Mouse (Mus musculus) heart, embryonic 14.5 days (tissue): ENCODE data around the gene Efna5. TPM values are rescaled to one million over a fixed set of nuclear protein-coding genes. Genes with fewer than 3 reads are reported as not detected.

Experiments
- ATAC-seq: fragments of 200-750 bp; cut with Nextera tagmentation; 2 replicates; pipeline ENCODE4 v1.8.0; 2017; ENCODE audit warnings: low read depth, moderate TSS enrichment; ENCODE audit not compliant: insufficient number of reproducible peaks, insufficient read depth, low FRiP score
- H3K27ac ChIP-seq, 2 experiments: fragments of 200-500 bp in 1 of 2; fragments of 300-500 bp in 1 of 2; sonication (generic) in 1 of 2; replicated peaks in 1 of 2; 2 replicates each; pipeline ENCODE4 v1.5.1; 2012 to 2014; ENCODE audit warnings: low read depth in 2 of 2, low read length in 2 of 2, control low read depth in 1 of 2, mild to moderate bottlenecking in 1 of 2, mixed read lengths in 1 of 2; ENCODE audit not compliant: control insufficient read depth in 1 of 2, insufficient read depth in 1 of 2
- H3K27me3 ChIP-seq: fragments of 300-500 bp; sonication (generic); 2 replicates; pipeline ENCODE4 v1.6.1; 2014; ENCODE audit warnings: mild to moderate bottlenecking, low read length, control low read depth; ENCODE audit not compliant: control insufficient read depth, insufficient read depth
- H3K36me3 ChIP-seq: fragments of 300-500 bp; sonication (generic); 2 replicates; pipeline ENCODE4 v1.6.1; 2014; ENCODE audit warnings: mild to moderate bottlenecking, control low read depth, low read length, mixed read lengths; ENCODE audit not compliant: control insufficient read depth, insufficient read depth
- H3K4me1 ChIP-seq, 2 experiments: fragments of 200-500 bp in 1 of 2; fragments of 300-500 bp in 1 of 2; sonication (generic) in 1 of 2; 2 replicates each; pipeline ENCODE4 v1.6.1; 2012 to 2014; ENCODE audit warnings: low read length in 2 of 2, control low read depth in 1 of 2, mixed read lengths in 1 of 2; ENCODE audit not compliant: control insufficient read depth in 2 of 2, insufficient read depth in 2 of 2
- H3K4me2 ChIP-seq: fragments of 300-500 bp; sonication (generic); 2 replicates; pipeline ENCODE4 v1.6.1; 2014; ENCODE audit warnings: mild to moderate bottlenecking, low read length
- H3K4me3 ChIP-seq, 2 experiments: fragments of 200-500 bp in 1 of 2; fragments of 300-500 bp in 1 of 2; sonication (generic) in 1 of 2; 2 replicates each; pipeline ENCODE4 v1.5.1; 2012 to 2014; ENCODE audit warnings: low read length in 2 of 2, mild to moderate bottlenecking in 2 of 2, control low read depth in 1 of 2, low read depth in 1 of 2, moderate library complexity in 1 of 2; ENCODE audit not compliant: control insufficient read depth in 1 of 2, insufficient read depth in 1 of 2
- H3K9ac ChIP-seq: fragments of 300-500 bp; sonication (generic); 2 replicates; pipeline ENCODE4 v1.6.1; 2014; ENCODE audit warnings: mild to moderate bottlenecking, low read length
- H3K9me3 ChIP-seq: fragments of 300-500 bp; sonication (generic); 2 replicates; pipeline ENCODE4 v1.6.1; 2016; ENCODE audit warnings: low read length, control low read depth; ENCODE audit not compliant: control insufficient read depth
- WGBS: fragments of 180-500 bp; shearing (Covaris S2); extraction: QIAGEN DNeasy Blood & Tissue Kit; methylation state at CpG from one replicate; pipeline ENCODE4 v1.1.7; 2014; 5-methylcytosine and 5-hydroxymethylcytosine counted together
- polyA plus RNA-seq: library from polyadenylated mRNA; unstranded; fragments of >200 nt; fragmentation: Nextera tagmentation; extraction: Ambion mirVana; gene quantifications from 2 replicates; pipeline ENCODE4 v1.2.1, GENCODE M21; 2014

Efna5 gene
- polyA plus RNA-seq, 1 experiment from 2014 or later: 26.4 TPM

GRCm38 (mm10) chr17:62745286-62745685, 135.8 kb downstream of the Efna5 start:
- no peaks in the 10 kb centered on the region for H3K27me3 ChIP-seq
- H3K27ac ChIP-seq: no peak overlapping the region
- 96% methylated on average over 4 of the region's 4 CpGs for WGBS
- no peak overlapping the region for H3K9ac ChIP-seq
- no peak for ATAC-seq
- H3K36me3 ChIP-seq: no peaks in the 10 kb centered on the region
- no peaks in the 10 kb centered on the region for H3K9me3 ChIP-seq
- H3K4me1 ChIP-seq: peaks cover 5 to 19% of the 10 kb centered on the region in 2 experiments
- H3K4me3 ChIP-seq: no peak overlapping the region
- no peak overlapping the region for H3K4me2 ChIP-seq

GRCm38 (mm10) chr17:62744239-62744638, 136.9 kb downstream of the Efna5 start:
- Histone ChIP-seq H3K27ac (no peak overlapping the region), H3K4me2 (no peak overlapping the region), H3K27me3 (no peaks in the 10 kb centered on the region), H3K4me3 (no peak overlapping the region), H3K9ac (no peak overlapping the region), H3K36me3 (no peaks in the 10 kb centered on the region), H3K9me3 (no peaks in the 10 kb centered on the region), H3K4me1 (peaks cover 3 to 12% of the 10 kb centered on the region in 2 experiments)
- WGBS: 73% methylated on average over 6 of the region's 6 CpGs
- ATAC-seq: no peak

- no peak overlapping the region for H3K27ac ChIP-seq
- no peak overlapping the region for H3K4me2 ChIP-seq
Observed at GRCm38 (mm10) chr17:62741702-62742101, 139.4 kb downstream of the Efna5 start.

GRCm38 (mm10) chr17:62741020-62741419, 140.1 kb downstream of the Efna5 start:
- WGBS: 67% methylated on average over 6 of the region's 6 CpGs
- H3K27ac ChIP-seq: no peak overlapping the region

More at GRCm38 (mm10) chr17:62741702-62742101, 139.4 kb downstream of the Efna5 start:
- no peaks in the 10 kb centered on the region for H3K36me3 ChIP-seq
- ATAC-seq: no peak
- H3K4me3 ChIP-seq: no peak overlapping the region
- H3K27me3 ChIP-seq: no peaks in the 10 kb centered on the region
- no peak overlapping the region for H3K9ac ChIP-seq
- 36% methylated on average over 5 of the region's 5 CpGs for WGBS
- no peaks in the 10 kb centered on the region for H3K9me3 ChIP-seq
- H3K4me1 ChIP-seq: 0 out of 4 replicates have a peak, but pooled peaks cover 2 to 5% of the 10 kb centered on the region in 2 experiments

GRCm38 (mm10) chr17:62739993-62740392, 141.1 kb downstream of the Efna5 start:
- WGBS: 79% methylated on average over 6 of the region's 6 CpGs

More at GRCm38 (mm10) chr17:62741020-62741419, 140.1 kb downstream of the Efna5 start:
- no peak overlapping the region for H3K9ac ChIP-seq
- H3K4me1 ChIP-seq: peaks cover 3 to 6% of the 10 kb centered on the region in 2 experiments; a peak in 3 of 4 replicates
- H3K4me3 ChIP-seq: no peak overlapping the region
- H3K36me3 ChIP-seq: no peaks in the 10 kb centered on the region
- no peak overlapping the region for H3K4me2 ChIP-seq
- no peaks in the 10 kb centered on the region for H3K9me3 ChIP-seq
- no peaks in the 10 kb centered on the region for H3K27me3 ChIP-seq
- no peak for ATAC-seq

GRCm38 (mm10) chr17:62737404-62737803, 143.7 kb downstream of the Efna5 start:
- Histone ChIP-seq H3K9me3 (no peaks in the 10 kb centered on the region), H3K4me1 (peaks cover 10 to 26% of the 10 kb centered on the region in 2 experiments), H3K4me2 (no peak overlapping the region), H3K9ac (no peak overlapping the region), H3K27me3 (no peaks in the 10 kb centered on the region), H3K27ac (no peak overlapping the region), H3K4me3 (no peak overlapping the region), H3K36me3 (no peaks in the 10 kb centered on the region)
- peak; percentile 82 for ATAC-seq
- 89% methylated on average over 6 of the region's 6 CpGs for WGBS

More at GRCm38 (mm10) chr17:62739993-62740392, 141.1 kb downstream of the Efna5 start:
- Histone ChIP-seq H3K4me1 (peaks cover 8 to 16% of the 10 kb centered on the region in 2 experiments), H3K27ac (no peak overlapping the region), H3K4me2 (no peak overlapping the region), H3K4me3 (no peak overlapping the region), H3K9ac (no peak overlapping the region), H3K27me3 (no peaks in the 10 kb centered on the region), H3K9me3 (no peaks in the 10 kb centered on the region), H3K36me3 (no peaks in the 10 kb centered on the region)
- no peak for ATAC-seq

GRCm38 (mm10) chr17:62735943-62736342, 145.2 kb downstream of the Efna5 start:
- Histone ChIP-seq H3K4me2 (no peak overlapping the region), H3K27ac (no peak overlapping the region), H3K4me3 (no peak overlapping the region), H3K27me3 (no peaks in the 10 kb centered on the region), H3K36me3 (no peaks in the 10 kb centered on the region), H3K9ac (no peak overlapping the region), H3K4me1 (peaks cover 10 to 25% of the 10 kb centered on the region in 2 experiments), H3K9me3 (no peaks in the 10 kb centered on the region)
- WGBS: 56% methylated on average over 11 of the region's 11 CpGs
- no peak for ATAC-seq

GRCm38 (mm10) chr17:62734901-62735300, 146.2 kb downstream of the Efna5 start:
- 37% methylated on average over 10 of the region's 10 CpGs for WGBS
- Histone ChIP-seq H3K27ac (0 out of 4 replicates have a peak overlapping the region, but pooled peaks of 1 of the 2 experiments have one; percentile 24), H3K27me3 (no peaks in the 10 kb centered on the region), H3K4me3 (no peak overlapping the region), H3K9ac (peak overlapping the region; percentile 21; the same call in 1 of the 2 replicates), H3K36me3 (no peaks in the 10 kb centered on the region), H3K4me2 (peak overlapping the region; percentile 25), H3K4me1 (peaks cover 19 to 36% of the 10 kb centered on the region in 2 experiments), H3K9me3 (no peaks in the 10 kb centered on the region)
- no peak for ATAC-seq
